Mouse (Mus musculus): ENCODE measurements around the gene Mum1l1. TPM values are rescaled to one million over a fixed set of nuclear protein-coding genes. Genes with fewer than 3 reads are reported as not detected.
A peak's percentile ranks its signal among the peaks of the same experiment; 100 is the strongest.

Gene Mum1l1
- total and polyA plus RNA-seq, 2 experiments from 2014 or later, result 5.2 to 8.4 TPM

DNA sequence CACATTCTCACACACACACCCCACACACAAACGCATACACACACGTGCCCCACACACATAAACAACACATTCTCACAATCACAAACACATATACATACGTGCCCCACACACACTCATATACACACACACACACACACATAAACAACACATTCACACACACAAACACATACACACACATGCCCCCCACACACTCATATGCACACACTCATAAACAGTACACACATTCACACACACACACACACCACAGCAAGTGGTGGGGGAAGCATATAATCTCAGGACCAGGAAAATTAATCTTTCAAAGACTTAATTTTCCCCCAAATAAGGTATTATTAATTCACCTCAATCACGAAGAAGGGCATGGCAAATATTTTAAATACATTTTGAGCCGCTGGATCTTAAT lies 6.6 kb downstream of the Mum1l1 start:
- Histone ChIP-seq H3K9me3 (ENCODE audit: low read length) (no peaks in the 10 kb centered on the region), H3K36me3 (ENCODE audit: insufficient read depth, low read length) (no peaks in the 10 kb centered on the region), H3K4me1 (ENCODE audit: insufficient read depth, low read length) (no peaks in the 10 kb centered on the region), H3K4me2 (ENCODE audit: low read depth, low read length, poor library complexity, severe bottlenecking) (peak overlapping the region; percentile 46), H3K4me3 (ENCODE audit: low read depth, low read length) (peak overlapping the region; percentile 40; the same call in 1 of the 2 replicates), H3K9ac (replicated peaks; ENCODE audit: low read length, poor library complexity, severe bottlenecking) (no peak overlapping the region), H3K27me3 (ENCODE audit: insufficient read depth, low read length) (no peaks in the 10 kb centered on the region), H3K27ac (ENCODE audit: low read depth, low read length) (no peak overlapping the region)
- TF ChIP-seq CTCF (IDR thresholded peaks at IDR 0.05), result no peak
- ATAC-seq (ENCODE audit: low FRiP score), result no peak
- DNase-seq (ENCODE audit: low spot score), result no peak
- 72% methylated on average over 5 of the region's 5 CpGs for WGBS

DNA sequence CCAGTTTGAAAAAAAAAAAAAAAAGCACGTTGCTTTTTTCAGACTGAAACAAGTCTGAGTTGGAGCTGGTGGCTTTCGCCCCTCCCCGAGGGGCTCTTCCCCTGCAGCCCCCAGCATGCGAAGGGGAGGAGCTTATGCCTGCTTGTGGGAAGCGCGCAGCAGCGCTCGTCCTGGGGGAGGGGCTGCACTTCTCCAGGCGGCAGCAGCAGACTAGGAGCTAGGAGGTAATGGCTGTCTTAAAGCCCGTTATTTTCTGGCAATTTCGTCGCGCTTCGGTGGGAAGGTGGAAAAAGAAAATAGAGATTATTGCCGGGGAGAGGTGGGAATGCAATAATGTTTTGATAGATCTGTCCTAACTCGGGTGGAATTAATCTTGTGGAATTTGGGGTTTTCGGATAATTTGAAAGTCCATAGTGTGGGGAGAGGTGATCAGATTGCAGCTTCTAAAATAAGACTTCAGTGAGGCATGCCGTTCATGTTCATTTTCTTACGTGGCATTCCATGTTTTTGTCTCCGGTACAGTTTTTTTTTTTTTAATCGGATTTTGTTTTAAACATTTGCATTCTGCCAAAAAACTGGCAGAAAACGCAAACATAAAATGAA lies 7.2 kb downstream of the Mum1l1 start:
- ATAC-seq (ENCODE audit: low FRiP score) (peak; percentile 91), DNase-seq (ENCODE audit: low spot score) (peak; percentile 80)
- Histone ChIP-seq H3K4me2 (ENCODE audit: low read depth, low read length, poor library complexity, severe bottlenecking) (peak overlapping the region; percentile 46), H3K4me3 (ENCODE audit: low read depth, low read length) (peak overlapping the region; percentile 40), H3K27me3 (ENCODE audit: insufficient read depth, low read length) (no peaks in the 10 kb centered on the region), H3K9me3 (ENCODE audit: low read length) (no peaks in the 10 kb centered on the region), H3K9ac (replicated peaks; ENCODE audit: low read length, poor library complexity, severe bottlenecking) (no peak overlapping the region), H3K36me3 (ENCODE audit: insufficient read depth, low read length) (no peaks in the 10 kb centered on the region), H3K27ac (ENCODE audit: low read depth, low read length) (no peak overlapping the region), H3K4me1 (ENCODE audit: insufficient read depth, low read length) (no peaks in the 10 kb centered on the region)
- 11% methylated on average over 22 of the region's 22 CpGs for WGBS
- TF ChIP-seq CTCF (IDR thresholded peaks at IDR 0.05), result no peak

DNA sequence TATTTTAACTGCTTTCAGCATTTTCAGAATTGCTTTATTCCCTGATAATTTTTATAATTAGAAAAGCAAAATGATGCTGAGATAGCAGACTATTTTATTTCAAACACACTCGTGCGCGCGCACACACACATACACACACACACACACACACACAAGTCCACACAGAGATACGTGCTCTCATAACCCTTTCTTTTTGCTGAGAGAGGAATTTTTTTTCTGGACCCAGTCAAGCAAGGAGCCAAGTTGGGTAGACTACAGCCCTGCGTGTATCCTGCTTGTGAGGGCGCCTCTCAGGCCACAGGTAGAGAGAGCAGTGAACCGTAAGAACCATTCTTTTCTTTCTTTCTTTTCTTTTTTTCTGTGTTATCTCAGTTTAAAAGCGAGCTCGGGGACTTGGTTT lies 7.9 kb downstream of the Mum1l1 start:
- Histone ChIP-seq H3K27me3 (ENCODE audit: insufficient read depth, low read length) (no peaks in the 10 kb centered on the region), H3K4me2 (ENCODE audit: low read depth, low read length, poor library complexity, severe bottlenecking) (peak overlapping the region; percentile 46), H3K27ac (ENCODE audit: low read depth, low read length) (no peak overlapping the region), H3K9me3 (ENCODE audit: low read length) (no peaks in the 10 kb centered on the region), H3K36me3 (ENCODE audit: insufficient read depth, low read length) (no peaks in the 10 kb centered on the region), H3K4me3 (ENCODE audit: low read depth, low read length) (peak overlapping the region; percentile 40), H3K9ac (replicated peaks; ENCODE audit: low read length, poor library complexity, severe bottlenecking) (no peak overlapping the region), H3K4me1 (ENCODE audit: insufficient read depth, low read length) (no peaks in the 10 kb centered on the region)
- WGBS, result 40% methylated on average over 10 of the region's 10 CpGs
- no peak for DNase-seq (ENCODE audit: low spot score)
- no peak for TF ChIP-seq CTCF (IDR thresholded peaks at IDR 0.05)
- ATAC-seq (ENCODE audit: low FRiP score), result no peak

DNA sequence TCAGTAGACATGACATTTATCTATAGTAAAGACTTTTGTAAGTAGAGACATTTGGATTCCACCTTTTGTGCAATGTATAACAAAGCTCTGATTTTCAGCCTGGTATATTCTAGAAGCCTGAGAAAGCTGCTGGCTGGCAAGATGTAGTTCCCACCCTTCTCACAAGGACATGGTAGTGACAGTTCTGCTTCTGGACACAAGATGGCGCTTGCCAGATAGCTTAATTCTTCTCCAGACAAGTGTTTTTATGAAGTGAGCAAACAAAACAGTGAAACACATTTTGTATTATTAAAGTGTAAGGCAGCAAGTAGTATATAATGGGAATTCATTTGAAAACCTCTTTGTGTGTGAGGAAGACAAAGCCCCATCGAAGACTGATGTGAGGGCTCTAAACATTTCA lies 9.2 kb downstream of the Mum1l1 start:
- 35% methylated on average over 2 of the region's 2 CpGs for WGBS
- Histone ChIP-seq H3K27me3 (ENCODE audit: insufficient read depth, low read length) (no peaks in the 10 kb centered on the region), H3K36me3 (ENCODE audit: insufficient read depth, low read length) (no peaks in the 10 kb centered on the region), H3K9me3 (ENCODE audit: low read length) (no peaks in the 10 kb centered on the region), H3K4me1 (ENCODE audit: insufficient read depth, low read length) (no peaks in the 10 kb centered on the region), H3K9ac (replicated peaks; ENCODE audit: low read length, poor library complexity, severe bottlenecking) (no peak overlapping the region), H3K4me2 (ENCODE audit: low read depth, low read length, poor library complexity, severe bottlenecking) (no peak overlapping the region), H3K27ac (ENCODE audit: low read depth, low read length) (no peak overlapping the region), H3K4me3 (ENCODE audit: low read depth, low read length) (no peak overlapping the region)
- peak; percentile 81 for TF ChIP-seq CTCF (IDR thresholded peaks at IDR 0.05)
- DNase-seq (ENCODE audit: low spot score), result peak; percentile 73
- no peak for ATAC-seq (ENCODE audit: low FRiP score)

DNA sequence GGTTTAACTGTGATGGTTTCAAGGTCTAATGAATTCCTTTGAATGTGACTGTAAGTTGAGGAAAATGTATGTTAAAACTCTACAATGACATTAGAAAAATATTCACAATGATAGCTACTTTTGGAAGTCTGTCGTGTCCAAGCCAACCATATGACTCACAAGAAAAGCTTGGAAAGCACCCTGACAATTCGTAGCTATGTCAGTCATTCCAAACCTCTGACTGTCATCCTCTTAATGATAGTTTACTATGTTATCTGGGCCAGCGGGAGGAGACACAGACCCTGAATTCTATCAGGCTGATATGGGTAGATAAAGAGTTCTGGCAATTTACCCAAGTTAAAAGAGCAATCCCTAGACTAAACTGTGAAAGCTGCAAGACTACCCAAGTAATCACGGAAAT lies 11.0 kb downstream of the Mum1l1 start:
- Histone ChIP-seq H3K27me3 (ENCODE audit: insufficient read depth, low read length) (no peaks in the 10 kb centered on the region), H3K36me3 (ENCODE audit: insufficient read depth, low read length) (no peaks in the 10 kb centered on the region), H3K4me2 (ENCODE audit: low read depth, low read length, poor library complexity, severe bottlenecking) (no peak overlapping the region), H3K4me1 (ENCODE audit: insufficient read depth, low read length) (no peaks in the 10 kb centered on the region), H3K9me3 (ENCODE audit: low read length) (no peaks in the 10 kb centered on the region), H3K9ac (replicated peaks; ENCODE audit: low read length, poor library complexity, severe bottlenecking) (no peak overlapping the region), H3K4me3 (ENCODE audit: low read depth, low read length) (no peak overlapping the region), H3K27ac (ENCODE audit: low read depth, low read length) (no peak overlapping the region)
- DNase-seq (ENCODE audit: low spot score) (no peak), ATAC-seq (ENCODE audit: low FRiP score) (no peak)
- no peak for TF ChIP-seq CTCF (IDR thresholded peaks at IDR 0.05)
- WGBS, result 72% methylated on average over 4 of the region's 4 CpGs

DNA sequence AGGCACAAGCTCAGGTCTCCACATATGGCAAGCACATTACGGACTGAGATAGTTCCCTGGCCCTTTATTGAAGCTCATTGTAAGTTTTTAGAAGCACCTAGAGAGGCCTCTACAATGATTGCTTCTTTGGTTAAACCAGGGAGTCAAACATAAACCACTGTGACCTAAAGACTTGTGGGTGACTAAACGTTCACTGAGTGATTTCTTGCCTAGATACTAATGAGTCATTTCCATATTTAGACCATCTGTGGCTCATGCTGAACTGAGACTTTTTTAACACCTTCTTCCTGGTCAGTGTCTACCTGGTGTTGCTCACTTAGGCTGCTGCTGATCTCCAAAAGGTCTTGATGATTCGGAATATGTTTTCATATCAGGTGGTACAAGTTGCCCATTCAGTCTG lies 12.1 kb downstream of the Mum1l1 start:
- Histone ChIP-seq H3K4me2 (ENCODE audit: low read depth, low read length, poor library complexity, severe bottlenecking) (no peak overlapping the region), H3K4me3 (ENCODE audit: low read depth, low read length) (no peak overlapping the region), H3K9me3 (ENCODE audit: low read length) (no peaks in the 10 kb centered on the region), H3K4me1 (ENCODE audit: insufficient read depth, low read length) (no peaks in the 10 kb centered on the region), H3K36me3 (ENCODE audit: insufficient read depth, low read length) (no peaks in the 10 kb centered on the region), H3K27me3 (ENCODE audit: insufficient read depth, low read length) (no peaks in the 10 kb centered on the region), H3K27ac (ENCODE audit: low read depth, low read length) (no peak overlapping the region), H3K9ac (replicated peaks; ENCODE audit: low read length, poor library complexity, severe bottlenecking) (no peak overlapping the region)
- DNase-seq (ENCODE audit: low spot score) (no peak), ATAC-seq (ENCODE audit: low FRiP score) (no peak)
- TF ChIP-seq CTCF (IDR thresholded peaks at IDR 0.05), result no peak
- 79% methylated on average over 3 of the region's 3 CpGs for WGBS

Measured in midbrain, postnatal 0 days (tissue).